Mouse (Mus musculus): Measurements from ENCODE around the gene Plekhh2.

Gene Plekhh2

GRCm38 (mm10) chr17:84606976-84607375 lies 95.3 kb downstream of the Plekhh2 start:
- DNase-seq (ENCODE audit: low read depth, low spot score) = no peak

- no peak for DNase-seq (ENCODE audit: low read depth, low spot score)
Measured at GRCm38 (mm10) chr17:84607617-84608016, 95.9 kb downstream of the Plekhh2 start.

- no peak for DNase-seq (ENCODE audit: low read depth, low spot score)
Measured at GRCm38 (mm10) chr17:84608606-84609005, 96.9 kb downstream of the Plekhh2 start.

GRCm38 (mm10) chr17:84611500-84611899 lies 99.8 kb downstream of the Plekhh2 start:
- DNase-seq (ENCODE audit: low read depth, low spot score) = no peak

- no peak for DNase-seq (ENCODE audit: low read depth, low spot score)
Measured at GRCm38 (mm10) chr17:84611971-84612370, 100.3 kb downstream of the Plekhh2 start.

- no peak for DNase-seq (ENCODE audit: low read depth, low spot score)
Measured at GRCm38 (mm10) chr17:84615811-84616210, 104.1 kb downstream of the Plekhh2 start.

- no peak for DNase-seq (ENCODE audit: low read depth, low spot score)
Measured at GRCm38 (mm10) chr17:84616526-84617074, 104.9 kb downstream of the Plekhh2 start.

GRCm38 (mm10) chr17:84617953-84618352 lies 106.3 kb downstream of the Plekhh2 start:
- DNase-seq (ENCODE audit: low read depth, low spot score) = no peak

- no peak for DNase-seq (ENCODE audit: low read depth, low spot score)
Measured at GRCm38 (mm10) chr17:84619112-84619511, 107.4 kb downstream of the Plekhh2 start.

- DNase-seq (ENCODE audit: low read depth, low spot score) = no peak
Measured at GRCm38 (mm10) chr17:84620076-84620475, 108.4 kb downstream of the Plekhh2 start.

GRCm38 (mm10) chr17:84620610-84621009 lies 108.9 kb downstream of the Plekhh2 start:
- DNase-seq (ENCODE audit: low read depth, low spot score) = no peak

GRCm38 (mm10) chr17:84621209-84621608 lies 109.5 kb downstream of the Plekhh2 start:
- no peak for DNase-seq (ENCODE audit: low read depth, low spot score)

- no peak for DNase-seq (ENCODE audit: low read depth, low spot score)
Measured at GRCm38 (mm10) chr17:84622028-84622427, 110.3 kb downstream of the Plekhh2 start.

- no peak for DNase-seq (ENCODE audit: low read depth, low spot score)
Measured at GRCm38 (mm10) chr17:84622873-84623272, 111.2 kb downstream of the Plekhh2 start.

- peak; percentile 96 for DNase-seq (ENCODE audit: low read depth, low spot score)
Measured at GRCm38 (mm10) chr17:84626276-84626856, 114.7 kb downstream of the Plekhh2 start, which contains the start of gene Dync2li1. TSS of gene Dync2li1 (plus strand) at chr17:84626496.

- no peak for DNase-seq (ENCODE audit: low read depth, low spot score)
Measured at GRCm38 (mm10) chr17:84626857-84627305, 115.2 kb downstream of the Plekhh2 start.

GRCm38 (mm10) chr17:84627721-84628120 lies 116.0 kb downstream of the Plekhh2 start:
- DNase-seq (ENCODE audit: low read depth, low spot score) = no peak

GRCm38 (mm10) chr17:84628611-84629010 lies 116.9 kb downstream of the Plekhh2 start:
- no peak for DNase-seq (ENCODE audit: low read depth, low spot score)

GRCm38 (mm10) chr17:84631836-84632235 lies 120.1 kb downstream of the Plekhh2 start:
- DNase-seq (ENCODE audit: low read depth, low spot score) = no peak

- no peak for DNase-seq (ENCODE audit: low read depth, low spot score)
Measured at GRCm38 (mm10) chr17:84633443-84633842, 121.7 kb downstream of the Plekhh2 start.

- no peak for DNase-seq (ENCODE audit: low read depth, low spot score)
Measured at GRCm38 (mm10) chr17:84636328-84636727, 124.6 kb downstream of the Plekhh2 start.

- no peak for DNase-seq (ENCODE audit: low read depth, low spot score)
Measured at GRCm38 (mm10) chr17:84637971-84638370, 126.3 kb downstream of the Plekhh2 start.

GRCm38 (mm10) chr17:84639796-84640378 lies 128.2 kb downstream of the Plekhh2 start:
- DNase-seq (ENCODE audit: low read depth, low spot score) = peak; percentile 82

Measured in ES-CJ7 (cell line).